In genomic region chr17:88051679-88052078, GRCm38 (mm10) we compare ENCODE assay signal across 20 mouse cellular contexts.
"Had no signal": no experiment of that assay in that cellular context is flagged by ENCODE, and none has a peak within 500 bp of the region (broad histone marks: within the 10 kb centered on the region; RNA-seq: fewer than 3 reads in every experiment).

No protein-coding gene starts in this region.

- DNase-seq: liver; liver, embryonic 13.5 days; liver, postnatal 0 days; lung, embryonic 14.5 days; retina, postnatal 1 day; right cerebral cortex, adult 18-20 months; right cerebral cortex, postnatal 25 days; right cerebral cortex, postnatal 4 days; spleen, adult 18-20 months; thymus, adult 18-20 months; thymus, postnatal 14 days; thymus, postnatal 36 days had no signal

- H3K9me3 ChIP-seq: liver, embryonic 13.5 days; liver, embryonic 15.5 days; megakaryocyte, embryonic 14.5 days; midbrain, embryonic 13.5 days; midbrain, embryonic 15.5 days; neural tube, embryonic 12.5 days had no signal

- H3K27me3 ChIP-seq: liver, embryonic 13.5 days; liver, embryonic 15.5 days; megakaryocyte, embryonic 14.5 days; midbrain, embryonic 13.5 days; midbrain, embryonic 15.5 days; neural tube, embryonic 12.5 days had no signal

- ATAC-seq: liver, postnatal 0 days; midbrain, embryonic 13.5 days; midbrain, embryonic 15.5 days had no signal

- H3K4me3 ChIP-seq: liver, embryonic 13.5 days; liver, embryonic 15.5 days; megakaryocyte, embryonic 14.5 days; midbrain, embryonic 13.5 days; midbrain, embryonic 15.5 days; neural tube, embryonic 12.5 days had no signal

- H3K36me3 ChIP-seq: liver, embryonic 13.5 days; liver, embryonic 15.5 days; midbrain, embryonic 15.5 days; neural tube, embryonic 12.5 days had no signal

- H3K27ac ChIP-seq: liver, embryonic 13.5 days; liver, embryonic 15.5 days; macrophage; midbrain, embryonic 13.5 days; midbrain, embryonic 15.5 days; neural tube, embryonic 12.5 days had no signal

- H3K4me2 ChIP-seq: liver, embryonic 11.5 days; liver, embryonic 13.5 days; liver, embryonic 15.5 days; lung, embryonic 14.5 days; midbrain, embryonic 11.5 days; midbrain, embryonic 13.5 days; midbrain, embryonic 15.5 days; neural tube, embryonic 12.5 days had no signal

- H3K9ac ChIP-seq: liver, embryonic 13.5 days; liver, embryonic 15.5 days; liver, postnatal 0 days; lung, embryonic 14.5 days; midbrain, embryonic 13.5 days; midbrain, embryonic 15.5 days; neural tube, embryonic 12.5 days had no signal
